Mouse (Mus musculus) cortical plate, adult 2 months (tissue): ENCODE results near the gene Cacna1g.

Experiments
- CTCF ChIP-seq: fragments of 200-500 bp; IDR thresholded peaks from 2 replicates; pipeline ENCODE4 v1.5.1; 2011; ENCODE audit warnings: mild to moderate bottlenecking, control low read depth, low read length; ENCODE audit not compliant: insufficient read depth; ENCODE audit errors: extremely low read depth
- POLR2A ChIP-seq: fragments of 200-500 bp; IDR thresholded peaks from 2 replicates; pipeline ENCODE4 v1.6.1; 2011; ENCODE audit warnings: mild to moderate bottlenecking, low read length, control low read depth; ENCODE audit not compliant: insufficient read depth; ENCODE audit errors: extremely low read depth

GRCm38 (mm10) chr11:94445300-94445699 is 28.7 kb downstream of the Cacna1g start:
- TF ChIP-seq POLR2A (no peak), CTCF (no peak)
